Mouse (Mus musculus) intestine, postnatal 0 days (tissue): ENCODE data around the gene Ankrd13b. TPM values are rescaled to one million over a fixed set of nuclear protein-coding genes. Genes with fewer than 3 reads are reported as not detected.

ENCODE experiments used
- ATAC-seq: fragments of 200-750 bp; cut with Nextera tagmentation; 2 replicates; pipeline ENCODE4 v1.8.0; 2017; ENCODE audit warnings: mild to moderate bottlenecking, moderate TSS enrichment, moderate library complexity
- H3K27ac ChIP-seq: fragments of 300-500 bp; sonication (generic); 2 replicates; pipeline ENCODE4 v1.5.1; 2014; ENCODE audit warnings: mild to moderate bottlenecking, low read depth, low read length, moderate library complexity
- H3K27me3 ChIP-seq: fragments of 300-500 bp; sonication (generic); replicated peaks from 2 replicates; pipeline ENCODE4 v1.6.1; 2014; ENCODE audit warnings: low read length, mixed read lengths; ENCODE audit not compliant: control insufficient read depth, insufficient read depth
- H3K36me3 ChIP-seq: fragments of 300-500 bp; sonication (generic); 2 replicates; pipeline ENCODE4 v1.6.1; 2014; ENCODE audit warnings: mild to moderate bottlenecking, moderate library complexity; ENCODE audit not compliant: control insufficient read depth, insufficient read depth
- H3K4me1 ChIP-seq: fragments of 300-500 bp; sonication (generic); replicated peaks from 2 replicates; pipeline ENCODE4 v1.6.1; 2014; ENCODE audit warnings: antibody characterized with exemption, low read length, mixed read lengths; ENCODE audit not compliant: control insufficient read depth, insufficient read depth
- H3K4me2 ChIP-seq: fragments of 300-500 bp; sonication (generic); replicated peaks from 2 replicates; pipeline ENCODE4 v1.6.1; 2014; ENCODE audit warnings: low read depth, mild to moderate bottlenecking, moderate library complexity
- H3K4me3 ChIP-seq: fragments of 300-500 bp; sonication (generic); 2 replicates; pipeline ENCODE4 v1.5.1; 2014; ENCODE audit warnings: low read depth, low read length
- H3K9ac ChIP-seq: fragments of 300-500 bp; sonication (generic); 2 replicates; pipeline ENCODE4 v1.6.1; 2014; ENCODE audit warnings: mild to moderate bottlenecking, low read depth, low read length
- H3K9me3 ChIP-seq: fragments of 300-500 bp; sonication (generic); 2 replicates; pipeline ENCODE4 v1.6.1; 2016; ENCODE audit warnings: mixed run types; ENCODE audit not compliant: control insufficient read depth
- CTCF ChIP-seq: sonication (generic); IDR thresholded peaks from 2 replicates; pipeline ENCODE4 v1.5.1; 2016; ENCODE audit warnings: low read depth, mild to moderate bottlenecking, control low read depth, antibody characterized with exemption, moderate library complexity
- WGBS: fragments of 180-500 bp; shearing (Covaris S2); extraction: QIAGEN DNeasy Blood & Tissue Kit; methylation state at CpG from one replicate; pipeline ENCODE4 v1.1.7; 2014; 5-methylcytosine and 5-hydroxymethylcytosine counted together
- polyA plus RNA-seq: library from polyadenylated mRNA; unstranded; fragments of >200 nt; fragmentation: Nextera tagmentation; extraction: Ambion mirVana; gene quantifications from 2 replicates; pipeline ENCODE4 v1.2.1, GENCODE M21; 2015

Gene Ankrd13b
- polyA plus RNA-seq, 1 experiment from 2014 or later: 2.1 TPM

GRCm38 (mm10) chr11:77449224-77449623, 40.3 kb downstream of the Ankrd13b start:
- no peak overlapping the region for H3K4me3 ChIP-seq
- ATAC-seq: no peak
- H3K4me1 ChIP-seq: no peaks in the 10 kb centered on the region
- no peaks in the 10 kb centered on the region for H3K9me3 ChIP-seq
- WGBS: 83% methylated on average over 7 of the region's 7 CpGs
- peaks cover 25% of the 10 kb centered on the region for H3K36me3 ChIP-seq
- H3K4me2 ChIP-seq: no peak overlapping the region
- H3K27me3 ChIP-seq: no peaks in the 10 kb centered on the region
- no peak overlapping the region for H3K27ac ChIP-seq
- no peak overlapping the region for H3K9ac ChIP-seq
- TF ChIP-seq CTCF: no peak

GRCm38 (mm10) chr11:77446628-77447041, 42.8 kb downstream of the Ankrd13b start:
- Histone ChIP-seq H3K4me3 (no peak overlapping the region), H3K9ac (no peak overlapping the region), H3K27ac (no peak overlapping the region; the same call in 1 of the 2 replicates), H3K36me3 (peaks cover 22% of the 10 kb centered on the region), H3K4me2 (no peak overlapping the region), H3K9me3 (no peaks in the 10 kb centered on the region), H3K4me1 (no peaks in the 10 kb centered on the region), H3K27me3 (no peaks in the 10 kb centered on the region)
- 13% methylated on average over 6 of the region's 6 CpGs for WGBS
- TF ChIP-seq CTCF: peak; percentile 90
- peak; percentile 85 for ATAC-seq

GRCm38 (mm10) chr11:77444939-77445338, 44.5 kb downstream of the Ankrd13b start:
- Histone ChIP-seq H3K4me2 (no peak overlapping the region), H3K27me3 (no peaks in the 10 kb centered on the region), H3K4me1 (no peaks in the 10 kb centered on the region), H3K4me3 (no peak overlapping the region), H3K36me3 (peaks cover 24% of the 10 kb centered on the region), H3K9ac (no peak overlapping the region), H3K9me3 (no peaks in the 10 kb centered on the region), H3K27ac (no peak overlapping the region)
- no peak for ATAC-seq
- TF ChIP-seq CTCF: no peak
- WGBS: 46% methylated on average over 2 of the region's 2 CpGs

GRCm38 (mm10) chr11:77442186-77443170, 47.0 kb downstream of the Ankrd13b start:
- no peak overlapping the region for H3K9ac ChIP-seq
- 54% methylated on average over 7 of the region's 7 CpGs for WGBS
- no peaks in the 10 kb centered on the region for H3K9me3 ChIP-seq
- TF ChIP-seq CTCF: no peak
- no peaks in the 10 kb centered on the region for H3K4me1 ChIP-seq
- ATAC-seq: no peak
- no peaks in the 10 kb centered on the region for H3K27me3 ChIP-seq
- H3K4me3 ChIP-seq: no peak overlapping the region
- H3K27ac ChIP-seq: peak overlapping the region; percentile 50; the same call in 1 of the 2 replicates
- peaks cover 23% of the 10 kb centered on the region for H3K36me3 ChIP-seq
- H3K4me2 ChIP-seq: no peak overlapping the region

- H3K36me3 ChIP-seq: peaks cover 23% of the 10 kb centered on the region
- H3K9me3 ChIP-seq: no peaks in the 10 kb centered on the region
- no peaks in the 10 kb centered on the region for H3K4me1 ChIP-seq
- H3K27ac ChIP-seq: no peak overlapping the region
- 0 out of 2 replicates have a peak, but pooled peaks have one; percentile 31 for ATAC-seq
- WGBS: 60% methylated on average over 8 of the region's 8 CpGs
- H3K4me3 ChIP-seq: no peak overlapping the region
- no peak overlapping the region for H3K9ac ChIP-seq
- no peaks in the 10 kb centered on the region for H3K27me3 ChIP-seq
- TF ChIP-seq CTCF: no peak
- H3K4me2 ChIP-seq: no peak overlapping the region
These were observed 48.5 kb downstream of the Ankrd13b start for GRCm38 (mm10) chr11:77441020-77441419.

- Histone ChIP-seq H3K9ac (no peak overlapping the region), H3K4me2 (no peak overlapping the region), H3K36me3 (peaks cover 23% of the 10 kb centered on the region), H3K4me3 (no peak overlapping the region), H3K4me1 (no peaks in the 10 kb centered on the region), H3K27ac (no peak overlapping the region), H3K27me3 (no peaks in the 10 kb centered on the region), H3K9me3 (no peaks in the 10 kb centered on the region)
- no peak for TF ChIP-seq CTCF
- 77% methylated on average over 9 of the region's 9 CpGs for WGBS
- ATAC-seq: no peak
These were observed 49.4 kb downstream of the Ankrd13b start for GRCm38 (mm10) chr11:77440081-77440480.
